Mouse (Mus musculus) spleen, postnatal 14 days (tissue): ENCODE data around the gene Itpripl1.
"Not testable (repeated sequence)": the region's sequence is repeated elsewhere in the genome, so short reads cannot be mapped to it uniquely, and the experiment has no call there.

Experiments
- DNase-seq, 2 experiments: peaks; one replicate each; pipeline ENCODE4 v3.0.0; 2021 to 2022; ENCODE audit warnings: low spot score in 2 of 2

Itpripl1 gene

DNA sequence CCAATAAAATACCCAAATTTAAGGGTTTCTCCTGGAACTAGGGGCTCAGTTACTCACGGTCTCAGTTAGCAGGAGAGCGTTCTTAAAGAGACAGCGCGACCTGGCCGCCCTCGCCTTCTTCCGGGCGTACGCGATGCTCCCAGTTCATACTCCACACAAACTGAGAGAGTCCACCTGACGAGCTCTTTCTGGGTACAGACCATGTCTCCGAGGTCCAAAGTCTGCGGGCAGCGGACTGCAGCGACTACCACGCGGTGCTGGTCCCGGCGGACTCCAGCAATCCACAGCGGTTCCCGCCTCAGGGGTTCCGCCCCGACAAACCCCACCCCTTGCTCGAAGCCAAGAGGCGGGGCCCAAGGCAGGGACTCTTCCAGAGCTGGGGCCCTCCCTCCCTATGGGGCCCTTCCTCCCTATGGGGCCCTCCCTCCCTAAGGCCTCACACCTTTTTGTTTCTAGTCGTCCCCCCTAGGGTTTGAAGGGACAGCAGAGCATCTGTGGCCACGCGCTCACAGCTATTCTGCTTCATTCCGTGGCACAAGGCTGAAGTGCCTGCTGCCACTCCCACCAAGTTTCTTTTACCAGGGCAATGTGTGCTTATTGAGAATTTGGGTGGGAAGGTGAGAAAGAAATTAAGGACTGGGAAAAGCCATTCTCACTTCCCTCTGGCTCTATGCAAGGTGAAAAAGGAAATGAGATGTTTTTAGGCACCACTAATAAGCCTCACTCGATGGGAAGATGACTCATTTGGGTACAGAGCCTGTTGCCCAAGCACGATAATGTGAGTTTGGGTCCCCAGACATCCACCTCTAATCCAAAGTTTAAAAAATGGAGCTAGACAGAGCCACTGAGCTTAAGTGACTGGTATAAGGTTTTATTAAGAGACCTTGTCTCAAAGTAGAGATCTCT, at the start of gene Itpripl1:
Gene Itpripl1 (minus strand): TSS at position 285 of the 906 bp plus-strand sequence.
- DNase-seq: peak; percentile 72

DNA sequence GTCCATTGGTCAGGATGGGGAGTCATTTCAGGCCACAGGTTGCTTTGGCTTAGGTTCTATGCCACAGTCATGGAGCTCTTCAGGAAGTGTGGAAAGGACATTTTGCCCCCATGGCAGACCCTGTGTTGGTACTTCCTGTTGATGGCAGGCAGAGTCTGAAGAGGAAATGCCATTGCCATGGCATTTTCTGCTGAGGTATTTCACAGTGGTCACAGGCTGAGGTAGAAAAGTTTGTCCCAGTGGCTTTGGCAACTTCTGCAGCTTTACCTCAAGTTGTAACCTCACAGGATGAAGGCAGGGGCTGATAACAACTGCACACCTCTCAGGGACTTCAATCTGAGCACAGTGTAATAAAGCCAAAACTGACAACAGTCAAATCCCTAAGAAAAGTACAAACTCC, 46.3 kb upstream of the Itpripl1 start:
- no peak for DNase-seq

DNA sequence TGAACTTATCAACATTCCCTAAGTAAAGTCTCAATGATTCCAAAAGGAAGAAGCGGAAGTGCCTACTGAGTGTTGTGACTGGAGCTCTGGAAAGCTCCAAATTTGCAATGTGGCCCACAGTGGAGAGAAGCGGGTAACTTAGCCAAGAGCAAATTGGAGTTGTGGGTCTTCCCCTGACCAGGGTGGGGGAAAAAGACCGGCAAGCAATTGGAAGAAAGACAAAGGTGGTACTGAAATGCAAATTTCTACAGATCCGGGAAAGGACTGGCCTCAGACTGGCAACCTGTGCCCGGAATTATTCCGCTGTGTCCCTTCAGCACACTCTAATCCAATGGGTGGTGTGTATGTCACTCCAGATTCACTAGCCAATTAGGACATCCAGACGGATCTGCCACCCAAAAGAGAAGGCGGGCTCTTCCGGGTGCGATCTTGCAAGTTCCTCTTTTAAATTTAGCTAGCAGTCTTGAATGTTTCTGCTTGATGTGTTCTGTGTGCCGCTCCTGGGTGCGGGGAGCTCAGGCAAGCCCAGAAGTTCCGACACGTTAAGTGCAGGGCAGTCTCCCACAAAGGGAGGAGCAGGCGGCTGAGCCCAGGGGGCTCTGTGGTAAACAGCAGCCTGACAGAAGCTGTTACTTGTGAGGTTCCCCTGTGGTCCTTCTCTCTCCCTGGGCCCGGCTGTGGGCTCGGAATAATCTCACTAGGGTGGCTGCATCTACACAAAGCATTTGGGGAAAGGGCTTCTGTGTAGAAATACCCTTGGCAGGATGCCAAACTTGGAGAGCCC, 39.5 kb upstream of the Itpripl1 start:
- peak; percentile 41 to 56 for DNase-seq

GRCm38 (mm10) chr2:127166261-127166660, 23.0 kb upstream of the Itpripl1 start:
- not testable (repeated sequence) for DNase-seq

GRCm38 (mm10) chr2:127165675-127166074, 22.4 kb upstream of the Itpripl1 start:
- no peak for DNase-seq

GRCm38 (mm10) chr2:127145699-127146098, 2.5 kb upstream of the Itpripl1 start:
- DNase-seq: no peak

DNA sequence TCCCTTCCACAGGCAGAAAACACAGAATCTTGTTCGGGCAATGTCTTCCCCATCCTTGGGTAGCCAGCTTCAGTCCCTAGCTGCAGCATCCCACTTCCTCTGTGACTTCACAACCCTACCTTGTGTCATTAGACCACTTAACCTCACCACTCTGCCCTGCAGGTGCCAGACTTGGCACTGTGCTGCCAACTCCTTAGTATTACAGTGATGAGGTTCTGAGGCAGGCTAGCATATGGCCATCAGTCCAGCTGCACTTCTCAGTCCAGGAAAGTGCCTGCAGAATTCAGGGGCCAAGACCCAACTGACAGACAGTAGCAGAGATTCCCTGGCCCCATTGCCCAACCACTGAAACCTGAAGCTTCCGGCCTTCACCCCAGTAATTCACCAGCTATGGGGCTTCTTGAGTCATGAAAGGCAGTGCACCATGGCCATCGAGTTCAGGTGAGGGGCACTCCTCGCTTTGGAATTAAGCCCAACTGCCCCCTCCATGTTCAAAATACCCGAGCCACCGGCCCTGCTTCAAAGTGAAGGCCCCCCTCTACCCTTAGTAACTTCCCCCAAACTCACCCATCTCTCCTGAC, 575 bp downstream of the Itpripl1 start:
- no peak for DNase-seq

GRCm38 (mm10) chr2:127142031-127142430, 1.2 kb downstream of the Itpripl1 start:
- DNase-seq: no peak

DNA sequence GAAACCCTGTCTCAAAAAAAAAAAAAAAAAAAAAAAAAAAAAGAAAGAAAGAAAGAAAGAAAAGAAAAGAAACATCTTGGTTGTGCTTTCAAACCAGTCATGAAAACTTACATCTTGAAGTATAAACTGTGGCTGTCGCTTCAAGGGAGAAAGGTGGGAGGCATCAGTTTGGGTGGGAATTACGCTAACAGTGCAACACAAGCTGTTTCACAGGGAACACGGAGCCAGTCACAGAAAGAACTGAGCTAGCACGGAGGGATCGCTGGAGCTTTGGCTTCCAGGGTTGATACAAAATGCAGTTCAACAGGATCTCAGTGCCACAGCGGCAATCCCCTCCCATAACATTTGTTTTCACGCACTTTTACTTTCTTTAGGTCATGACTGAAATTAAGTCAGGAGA, 3.2 kb downstream of the Itpripl1 start:
- no peak for DNase-seq

DNA sequence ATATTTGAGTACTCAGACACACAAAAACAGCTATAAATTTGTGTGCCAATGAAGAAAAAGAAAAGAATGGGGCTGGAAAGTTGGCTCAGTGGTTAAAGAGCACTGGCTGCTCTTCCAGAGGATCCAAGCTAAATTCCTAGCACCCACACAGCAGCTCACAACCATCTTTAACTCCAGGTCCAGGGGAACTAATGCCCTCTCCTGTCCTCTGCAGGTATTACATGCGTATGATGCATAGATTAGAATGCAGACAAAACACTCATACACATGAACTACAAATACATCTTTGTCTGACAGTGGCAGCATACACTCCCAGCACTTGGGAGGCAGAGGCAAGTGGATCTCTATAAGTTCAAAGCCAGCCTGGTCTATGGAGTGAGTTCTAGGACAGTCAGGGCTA, 3.6 kb downstream of the Itpripl1 start:
- no peak for DNase-seq

DNA sequence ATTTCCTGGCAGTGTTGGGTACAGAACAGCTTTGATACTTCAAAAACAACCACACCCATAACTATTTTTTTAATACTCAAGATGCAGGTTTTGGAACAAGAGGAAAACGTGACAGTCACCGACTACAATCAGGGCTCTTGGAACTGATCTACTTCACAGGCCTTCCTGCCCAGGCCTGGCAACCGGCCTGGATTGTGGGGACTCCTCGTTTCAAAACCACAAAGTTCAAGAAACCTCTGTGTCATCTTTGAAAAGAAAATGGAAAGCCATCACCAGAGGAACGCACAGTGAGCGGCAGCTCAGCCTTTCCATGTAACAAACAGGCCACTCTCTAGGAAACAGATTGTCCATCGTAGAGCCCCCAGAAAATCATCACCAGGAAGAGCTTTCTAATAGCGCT, 4.1 kb downstream of the Itpripl1 start:
- no peak for DNase-seq

GRCm38 (mm10) chr2:127138449-127138848, 4.8 kb downstream of the Itpripl1 start:
- no peak for DNase-seq

GRCm38 (mm10) chr2:127137838-127138420, 5.3 kb downstream of the Itpripl1 start:
- DNase-seq: no peak

DNA sequence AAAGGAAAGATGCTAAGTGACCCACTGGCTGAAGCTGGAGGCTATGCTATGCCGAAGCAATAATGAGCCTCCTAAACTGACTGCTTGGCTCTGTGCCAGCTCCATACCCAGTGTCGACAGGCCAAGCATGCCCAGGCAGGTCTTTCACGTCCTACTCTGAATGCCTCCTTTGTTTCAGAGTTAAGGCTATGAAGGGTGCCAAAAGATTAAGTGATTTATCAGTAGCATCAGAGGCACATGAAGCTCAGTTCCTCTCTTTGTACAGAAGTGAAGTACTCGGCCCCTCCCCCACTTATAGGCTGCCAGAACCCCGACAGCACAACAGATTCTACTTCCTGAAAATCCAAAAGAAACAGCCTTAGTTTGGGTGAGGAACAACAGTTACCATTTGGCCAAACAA, 6.3 kb downstream of the Itpripl1 start:
- DNase-seq: no peak

GRCm38 (mm10) chr2:127135255-127135654, 8.0 kb downstream of the Itpripl1 start:
- not testable (repeated sequence) for DNase-seq

DNA sequence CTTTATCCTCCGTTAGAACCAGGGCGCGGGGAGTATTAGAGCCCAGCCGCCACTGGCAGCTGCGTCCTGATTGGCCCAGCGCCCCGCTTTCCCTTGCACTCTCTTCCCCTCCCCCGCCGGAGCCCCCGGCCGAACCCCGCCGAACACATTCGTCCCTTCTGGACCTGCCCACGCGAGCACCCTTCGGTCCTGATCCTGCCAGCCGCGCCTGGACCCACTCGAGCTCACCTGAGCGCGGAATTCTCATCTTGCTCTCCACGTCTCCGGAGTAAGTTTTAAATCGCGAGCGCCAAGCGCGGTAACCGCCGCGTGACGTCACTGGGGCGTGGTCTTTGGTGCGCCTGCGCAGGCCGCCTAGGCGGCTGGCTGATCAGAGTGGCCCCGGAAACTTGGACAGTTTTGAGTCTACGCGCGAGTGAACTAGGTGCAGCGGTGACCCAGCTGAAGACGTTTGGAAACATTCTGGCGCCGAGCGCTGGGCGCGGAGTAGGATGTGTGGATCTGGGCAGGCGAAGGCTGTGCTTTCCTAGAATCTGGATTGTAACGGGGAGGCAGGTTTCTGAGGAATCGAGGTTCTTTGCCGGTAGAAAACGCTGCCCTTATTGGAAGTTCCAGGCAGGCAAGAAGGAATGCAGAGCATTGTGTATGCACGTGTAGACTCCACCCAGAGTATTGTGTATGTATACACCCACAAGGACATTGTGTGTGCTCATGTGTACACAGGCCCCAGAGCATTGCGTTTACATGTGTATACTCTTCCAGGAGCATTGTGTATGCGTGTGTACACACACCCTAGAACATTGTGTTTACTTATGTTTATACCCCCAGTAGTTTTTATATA, 9.4 kb downstream of the Itpripl1 start, which contains the start of gene Ncaph:
Gene Ncaph (minus strand): TSS at position 334 of the 841 bp plus-strand sequence.
- DNase-seq: peak; percentile 94 to 97

- DNase-seq: no peak
Observed at GRCm38 (mm10) chr2:127131353-127131752, 11.9 kb downstream of the Itpripl1 start.

GRCm38 (mm10) chr2:127128926-127129325, 14.3 kb downstream of the Itpripl1 start:
- no peak for DNase-seq

GRCm38 (mm10) chr2:127121591-127122235, 21.5 kb downstream of the Itpripl1 start:
- no peak for DNase-seq

DNA sequence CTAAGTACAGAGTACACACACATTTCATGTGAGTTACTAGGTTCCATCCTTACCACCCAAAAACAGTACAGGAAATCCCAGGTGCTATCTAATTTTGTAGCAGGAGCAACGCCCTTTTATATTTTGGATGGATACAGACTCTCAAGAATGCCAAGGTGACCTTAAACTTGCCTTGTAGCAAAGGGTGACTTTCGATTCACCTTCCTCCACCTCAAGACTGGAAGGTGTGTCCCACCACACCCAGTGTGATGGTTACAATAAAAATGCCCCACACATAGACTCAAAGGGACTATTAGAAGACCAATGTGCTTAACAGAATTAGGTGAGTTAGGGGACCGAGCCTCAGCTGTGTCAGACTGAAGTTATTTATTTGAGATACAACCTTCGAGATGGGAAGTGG, 34.3 kb downstream of the Itpripl1 start:
- DNase-seq: no peak
